Comparison of ENCODE assay signal across 8 mouse cellular contexts in genomic region chr6:119472135-119472534, GRCm38 (mm10). TPM values are rescaled to one million over a fixed set of nuclear protein-coding genes. Genes with fewer than 3 reads are reported as not detected.
DNase-seq lines count a peak whose midpoint lies in the region; ATAC-seq and TF ChIP-seq lines count a peak whose summit lies in the region.

No protein-coding gene starts in this region.

- H3K9me3 ChIP-seq in hindbrain, embryonic 14.5 days (ENCODE audit: control insufficient read depth, low read length): no peaks in the 10 kb centered on the region

- 21% methylated on average over 5 of the region's 5 CpGs for WGBS in hindbrain, embryonic 14.5 days

- DNase-seq in adrenal gland, adult (ENCODE audit: inconsistent age in 2 of 2, low spot score in 1 of 2): peak; percentile 68 to 88
- DNase-seq in adrenal gland, adult 8-10 months: no peak
- DNase-seq in testis, postnatal 14 days (ENCODE audit: low spot score): no peak
- DNase-seq in hindbrain, embryonic 14.5 days (ENCODE audit: low spot score): peak; percentile 63
- peak; percentile 65 for DNase-seq in lung, postnatal 25 days (ENCODE audit: low spot score)
- DNase-seq in spleen, postnatal 4 days (ENCODE audit: low spot score in 2 of 2): peak; percentile 45 to 86

- peaks cover 5% of the 10 kb centered on the region for H3K4me1 ChIP-seq in testis, adult 2 months (ENCODE audit: control insufficient read depth, insufficient read depth, low read length)
- no peaks in the 10 kb centered on the region for H3K4me1 ChIP-seq in cortical plate, adult 2 months (ENCODE audit: control insufficient read depth, insufficient read depth, low read length)
- H3K4me1 ChIP-seq in hindbrain, embryonic 14.5 days (replicated peaks; ENCODE audit: control insufficient read depth, insufficient read depth, low read length): no peaks in the 10 kb centered on the region

- H3K4me2 ChIP-seq in hindbrain, embryonic 14.5 days (replicated peaks): no peak overlapping the region

- H3K27ac ChIP-seq in testis, adult 2 months (ENCODE audit: control insufficient read depth, insufficient read depth, low read depth, low read length): no peak overlapping the region
- no peak overlapping the region for H3K27ac ChIP-seq in cortical plate, adult 2 months (ENCODE audit: insufficient read depth, low read length)
- H3K27ac ChIP-seq in hindbrain, embryonic 14.5 days: no peak overlapping the region

- no peak overlapping the region for H3K4me3 ChIP-seq in testis, adult 2 months (ENCODE audit: control insufficient read depth, low read depth, low read length)
- no peak overlapping the region for H3K4me3 ChIP-seq in cortical plate, adult 2 months (ENCODE audit: insufficient read depth, low read length)
- no peak overlapping the region for H3K4me3 ChIP-seq in hindbrain, embryonic 14.5 days (replicated peaks; ENCODE audit: low read length)

- no peak for TF ChIP-seq POLR2A in testis, adult 2 months (IDR thresholded peaks at IDR 0.05; ENCODE audit: control insufficient read depth, low read depth, low read length)
- TF ChIP-seq POLR2A in cortical plate, adult 2 months (IDR thresholded peaks at IDR 0.05; ENCODE audit: extremely low read depth, insufficient read depth, low read length): no peak

- H3K9ac ChIP-seq in hindbrain, embryonic 14.5 days: no peak overlapping the region

- no peaks in the 10 kb centered on the region for H3K27me3 ChIP-seq in testis, adult 2 months (ENCODE audit: control insufficient read depth, insufficient read depth, low read length)
- no peaks in the 10 kb centered on the region for H3K27me3 ChIP-seq in hindbrain, embryonic 14.5 days (ENCODE audit: control insufficient read depth, insufficient read depth, low read length)

- no peaks in the 10 kb centered on the region for H3K36me3 ChIP-seq in testis, adult 2 months (ENCODE audit: control insufficient read depth, insufficient read depth, low read length)
- no peaks in the 10 kb centered on the region for H3K36me3 ChIP-seq in hindbrain, embryonic 14.5 days (replicated peaks; ENCODE audit: control insufficient read depth, insufficient read depth)

- no peak for ATAC-seq in hindbrain, embryonic 14.5 days (ENCODE audit: low FRiP score)

- peak; percentile 74; the same call in 1 of the 2 replicates for TF ChIP-seq CTCF in testis, adult 2 months (IDR thresholded peaks at IDR 0.05; ENCODE audit: control insufficient read depth, insufficient read depth, insufficient replicate concordance, low read depth, low read length)
- TF ChIP-seq CTCF in cortical plate, adult 2 months (IDR thresholded peaks at IDR 0.05; ENCODE audit: extremely low read depth, insufficient read depth, low read length): peak; percentile 63

RNA-seq across cellular contexts. Expression of gene Fbxl14, which starts 7.3 kb away (rescaled TPM):
- total RNA-seq in adrenal gland, adult 8-10 months (2022): 10 to 100 TPM; 35.2 to 38.8 (median 36.3) TPM
- 21.6 and 21.8 TPM in 2 replicates for polyA plus RNA-seq in testis, adult 2 months (2012; rRNA removed)
- polyA plus RNA-seq in cortical plate, adult 2 months (2012; rRNA removed): 29.0 and 29.4 TPM in 2 replicates
- 3.1 and 4.6 TPM in 2 replicates for polyA plus RNA-seq in hindbrain, embryonic 14.5 days (2014; fragmentation: Nextera tagmentation; extraction: Ambion mirVana)

RNA-seq across cellular contexts. Expression of gene Adipor2, which starts 54.6 kb away (rescaled TPM):
- 100 to 1,000 TPM in 3 of 4 experiments, 10 to 100 TPM in 1; 81.4 to 148 (median 128) TPM for total RNA-seq in adrenal gland, adult 8-10 months (2022)
- 20.8 and 22.0 TPM in 2 replicates for polyA plus RNA-seq in testis, adult 2 months (2012; rRNA removed)
- 37.7 and 38.0 TPM in 2 replicates for polyA plus RNA-seq in cortical plate, adult 2 months (2012; rRNA removed)
- 27.3 and 27.8 TPM in 2 replicates for polyA plus RNA-seq in hindbrain, embryonic 14.5 days (2014; fragmentation: Nextera tagmentation; extraction: Ambion mirVana)

Comparison
In these comparisons a context has a peak if more than half of its experiments do, and no peak if none do; other contexts are left out.
1. DNase-seq: peak in adrenal gland, adult (2 of 2), hindbrain, embryonic 14.5 days (single experiment), lung, postnatal 25 days (single experiment) and spleen, postnatal 4 days (2 of 2); none in adrenal gland, adult 8-10 months (single experiment) and testis, postnatal 14 days (single experiment).